Mouse (Mus musculus) c-Kit-positive CD71-positive TER-119-negative erythroid progenitor cells, embryonic 14.5 days (primary cell): Measurements from ENCODE around the gene Cdh6.

ENCODE experiments used
- DNase-seq: peaks from one replicate; pipeline ENCODE4 v3.0.0-alpha.2; 2013; ENCODE audit warnings: low read depth

Gene Cdh6

GRCm38 (mm10) chr15:13063633-13064032 lies 109.8 kb downstream of the Cdh6 start:
- no peak for DNase-seq

GRCm38 (mm10) chr15:13057728-13058127 lies 115.7 kb downstream of the Cdh6 start:
- DNase-seq = no peak

DNA sequence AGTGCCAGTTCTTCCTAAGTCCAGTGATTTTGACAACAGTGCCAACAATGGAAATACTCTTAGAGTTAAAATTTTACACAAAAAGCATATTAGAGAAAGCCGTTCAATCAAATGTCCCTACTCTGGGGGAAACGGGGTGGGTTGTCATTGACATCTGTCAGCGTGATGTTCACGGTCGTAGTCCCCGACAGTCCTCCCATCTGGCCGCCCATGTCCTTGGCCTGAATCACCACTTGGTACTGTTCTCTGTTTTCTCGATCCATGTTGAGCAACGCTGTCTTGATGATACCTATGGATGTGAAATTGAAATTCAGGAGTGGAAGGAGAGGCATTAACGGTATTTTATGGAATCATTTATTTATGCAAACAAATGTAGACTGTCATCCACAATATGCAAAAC lies 116.2 kb downstream of the Cdh6 start:
- no peak for DNase-seq

- no peak for DNase-seq
Measured at GRCm38 (mm10) chr15:13047910-13048309, 125.6 kb downstream of the Cdh6 start.

GRCm38 (mm10) chr15:13034436-13034835 lies 139.0 kb downstream of the Cdh6 start:
- no peak for DNase-seq

DNA sequence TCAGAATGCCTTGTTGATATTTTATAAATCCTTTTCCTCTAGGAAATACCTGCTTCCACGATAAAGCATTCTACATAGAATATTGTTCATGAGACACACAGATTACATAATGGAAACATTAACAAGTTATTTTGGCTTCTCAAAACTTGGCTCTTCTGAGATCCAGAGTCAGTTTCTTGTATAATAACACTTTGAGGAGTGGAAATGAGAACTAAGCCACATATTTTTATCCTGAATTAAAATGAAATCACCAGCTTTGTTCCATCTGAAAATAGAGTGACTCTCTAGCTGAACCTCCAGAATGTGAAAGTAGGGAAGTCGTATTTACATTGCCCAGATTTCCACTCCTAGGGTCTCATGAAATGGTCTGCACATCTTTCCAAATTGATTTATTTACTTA lies 142.8 kb downstream of the Cdh6 start:
- DNase-seq = no peak

- no peak for DNase-seq
Measured at GRCm38 (mm10) chr15:13027513-13027912, 146.0 kb downstream of the Cdh6 start.

- no peak for DNase-seq
Measured at GRCm38 (mm10) chr15:13016756-13017357, 156.6 kb downstream of the Cdh6 start.

DNA sequence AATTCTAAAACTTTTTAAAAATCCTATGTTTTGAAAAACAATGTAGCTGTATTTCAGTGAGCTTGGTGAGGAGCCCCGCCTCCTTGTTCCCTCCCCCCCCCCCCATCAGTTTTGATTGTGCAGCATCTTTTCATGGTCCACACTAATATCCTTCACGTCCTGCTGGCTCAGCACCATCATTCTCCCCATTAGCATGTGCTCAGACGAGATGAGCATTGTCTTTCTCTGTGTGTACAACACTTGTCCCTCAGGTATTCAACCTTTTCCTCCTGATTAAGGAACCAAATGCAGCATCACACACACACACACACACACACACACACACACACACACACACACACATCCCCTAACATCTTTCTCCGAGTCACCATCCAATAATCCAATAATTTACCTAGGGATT lies 164.7 kb downstream of the Cdh6 start:
- DNase-seq = no peak

- no peak for DNase-seq
Measured at GRCm38 (mm10) chr15:13005934-13006333, 167.5 kb downstream of the Cdh6 start.

DNA sequence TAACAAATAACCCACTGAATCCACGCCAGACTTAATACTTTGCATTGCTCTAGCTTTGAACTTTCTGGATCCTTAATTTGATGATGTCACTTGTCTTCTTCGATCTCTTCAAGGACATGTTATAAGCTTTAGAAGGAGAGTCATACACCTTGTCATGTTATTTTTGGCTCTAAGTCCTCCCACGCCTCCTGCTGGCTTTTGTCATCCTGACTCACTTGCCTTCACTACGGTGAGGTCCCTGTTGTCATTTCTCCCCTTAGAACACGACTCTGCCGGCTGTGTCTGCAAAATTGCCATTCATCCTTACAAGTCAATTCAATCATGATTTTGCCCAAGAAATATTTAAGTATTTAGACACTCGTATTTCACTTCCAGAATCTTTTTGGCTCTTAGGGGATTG lies 171.9 kb downstream of the Cdh6 start:
- no peak for DNase-seq

GRCm38 (mm10) chr15:12994563-12995359 lies 178.7 kb downstream of the Cdh6 start:
- no peak for DNase-seq
